Mouse (Mus musculus) myocyte (in vitro differentiated cells): ENCODE measurements at regions not wholly inside any gene's neighbourhood (a gene's known extent, or its start where the extent isn't known, plus 50 kb on each side); places are given as distances from the start of the nearest gene placed in this dataset.

ENCODE experiments used
- CEBPB ChIP-seq: IDR thresholded peaks from 2 replicates; pipeline ENCODE4 v1.6.1; 2011; ENCODE audit warnings: mild to moderate bottlenecking, moderate library complexity; ENCODE audit not compliant: poor library complexity, insufficient read depth, severe bottlenecking
- E2F4 ChIP-seq: IDR thresholded peaks from one replicate; pipeline ENCODE4 v1.6.1; 2011; ENCODE audit warnings: mild to moderate bottlenecking, control low read depth, moderate library complexity; ENCODE audit not compliant: insufficient read depth
- MAX ChIP-seq: IDR thresholded peaks from one replicate; pipeline ENCODE4 v1.6.1; 2011; ENCODE audit warnings: low read depth, mild to moderate bottlenecking, control low read depth
- MYOD1 ChIP-seq, 3 experiments: IDR thresholded peaks; one replicate each; pipeline ENCODE4 v1.6.1; 2011; ENCODE audit warnings: control low read depth in 2 of 3, low read depth in 2 of 3, mild to moderate bottlenecking in 2 of 3, moderate library complexity in 1 of 3; ENCODE audit not compliant: insufficient read length in 2 of 3, control insufficient read depth in 1 of 3
- MYOG ChIP-seq, 3 experiments: IDR thresholded peaks; one replicate each; pipeline ENCODE4 v1.6.1; 2011; ENCODE audit warnings: control low read depth in 2 of 3, low read depth in 2 of 3, mild to moderate bottlenecking in 2 of 3; ENCODE audit not compliant: insufficient read length in 2 of 3, control insufficient read depth in 1 of 3, insufficient read depth in 1 of 3
- POLR2A ChIP-seq: IDR thresholded peaks from one replicate; pipeline ENCODE4 v1.6.1; 2011; ENCODE audit warnings: low read depth, mild to moderate bottlenecking, control low read depth, moderate library complexity; ENCODE audit not compliant: insufficient read length
- POLR2AphosphoS2 ChIP-seq: IDR thresholded peaks from one replicate; pipeline ENCODE4 v1.6.1; 2011; ENCODE audit warnings: low read depth, control low read depth; ENCODE audit not compliant: insufficient read length
- TCF12 ChIP-seq: IDR thresholded peaks from one replicate; pipeline ENCODE4 v1.6.1; 2011; ENCODE audit warnings: mild to moderate bottlenecking, control low read depth; ENCODE audit not compliant: poor library complexity, insufficient read depth, severe bottlenecking
- USF1 ChIP-seq: IDR thresholded peaks from one replicate; pipeline ENCODE4 v1.6.1; 2011; ENCODE audit warnings: low read depth, mild to moderate bottlenecking, control low read depth, moderate library complexity

DNA sequence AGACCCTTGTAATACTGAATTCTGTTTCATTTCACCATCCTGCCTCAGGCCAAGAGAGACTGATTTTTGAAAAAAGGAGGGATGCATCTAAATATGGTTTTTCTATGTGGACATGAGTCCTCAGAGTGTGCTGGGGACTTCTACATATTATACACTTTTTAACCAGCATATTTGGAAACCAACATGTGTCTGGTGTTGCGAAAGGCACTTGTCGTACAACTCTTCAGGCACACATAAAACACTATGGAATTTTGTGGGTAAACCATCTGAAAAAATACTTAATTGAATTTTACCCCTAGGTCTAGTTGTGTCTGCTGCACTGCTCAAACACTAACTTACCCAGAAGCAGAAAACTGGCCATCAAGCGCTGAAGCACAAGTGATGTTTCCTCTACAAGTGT lies 74.0 kb upstream of the Ifne start:
- no peak for TF ChIP-seq MYOD1 (IDR thresholded peaks at IDR 0.05; ENCODE audit: control insufficient read depth in 1 of 3, insufficient read length in 2 of 3, low read depth in 2 of 3)
- no peak for TF ChIP-seq POLR2A
- TF ChIP-seq USF1 = no peak
- TF ChIP-seq TCF12 = no peak
- TF ChIP-seq MYOG (IDR thresholded peaks at IDR 0.05; ENCODE audit: control insufficient read depth in 1 of 3, insufficient read depth in 1 of 3, insufficient read length in 2 of 3, low read depth in 2 of 3) = no peak
- no peak for TF ChIP-seq E2F4
- peak; percentile 64; the same call in 1 of the 2 replicates for TF ChIP-seq CEBPB
- no peak for TF ChIP-seq MAX
- TF ChIP-seq POLR2AphosphoS2 = no peak
